ENCODE assay signal across 23 mouse cellular contexts in the genomic region with DNA sequence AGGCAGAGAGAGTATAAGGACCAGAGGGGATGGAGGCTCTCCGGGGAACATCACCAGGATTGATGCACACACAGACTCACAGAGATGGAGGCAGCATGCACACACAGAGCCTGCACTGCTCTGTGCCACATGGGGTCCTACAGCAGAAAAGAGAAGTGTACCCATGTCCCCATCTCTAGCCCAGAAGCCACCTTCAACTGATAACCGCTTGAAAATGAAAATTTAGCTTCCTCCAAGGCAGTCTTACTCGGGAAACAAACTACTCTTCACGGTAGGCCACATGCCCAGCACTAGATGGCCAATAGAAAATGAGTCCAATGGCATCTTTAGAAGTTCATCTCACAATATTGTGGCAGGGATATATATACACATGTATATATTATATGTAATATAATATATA. TPM values are rescaled to one million over a fixed set of nuclear protein-coding genes. Genes with fewer than 3 reads are reported as not detected.
DNase-seq lines count a peak whose midpoint lies in the region; ATAC-seq and TF ChIP-seq lines count a peak whose summit lies in the region.
"Had no signal": no experiment of that assay in that cellular context is flagged by ENCODE, and none has a peak within 500 bp of the region (broad histone marks: within the 10 kb centered on the region; RNA-seq: fewer than 3 reads in every experiment).

No protein-coding gene starts in this region.

- WGBS in liver, embryonic 13.5 days (ENCODE audit: insufficient replicate concordance): 41% methylated on average over 4 of the region's 4 CpGs
- 31% methylated on average over 4 of the region's 4 CpGs for WGBS in liver, embryonic 16.5 days (ENCODE audit: insufficient replicate concordance)
- WGBS in intestine, embryonic 15.5 days: 87% methylated on average over 4 of the region's 4 CpGs

- H3K9me3 ChIP-seq in liver, embryonic 13.5 days (replicated peaks): no peaks in the 10 kb centered on the region
- no peaks in the 10 kb centered on the region for H3K9me3 ChIP-seq in liver, embryonic 16.5 days (replicated peaks; ENCODE audit: control insufficient read depth, low read length)
- H3K9me3 ChIP-seq in intestine, embryonic 15.5 days: no peaks in the 10 kb centered on the region
- H3K9me3 ChIP-seq: embryonic facial prominence, embryonic 15.5 days; forebrain, embryonic 10.5 days; heart, embryonic 10.5 days; heart, embryonic 15.5 days; hindbrain, embryonic 15.5 days had no signal

- no peak for ATAC-seq in liver, embryonic 13.5 days (ENCODE audit: low read depth)
- ATAC-seq in liver, embryonic 16.5 days (ENCODE audit: low read depth): no peak
- ATAC-seq in megakaryocyte progenitor cell, adult 5-6 weeks (replicated peaks; ENCODE audit: poor library complexity): peak; percentile 30; the same call in 1 of the 2 replicates
- ATAC-seq in intestine, embryonic 15.5 days: no peak
- ATAC-seq: forebrain, embryonic 14.5 days had no signal

- no peak overlapping the region; the same call in 1 of the 2 replicates for H3K9ac ChIP-seq in liver, embryonic 13.5 days
- no peak overlapping the region for H3K9ac ChIP-seq in liver, embryonic 16.5 days (ENCODE audit: low read depth, low read length)
- H3K9ac ChIP-seq in intestine, embryonic 15.5 days: no peak overlapping the region
- H3K9ac ChIP-seq: embryonic facial prominence, embryonic 15.5 days; heart, embryonic 15.5 days; hindbrain, embryonic 15.5 days had no signal

- H3K27me3 ChIP-seq in liver, embryonic 13.5 days: no peaks in the 10 kb centered on the region
- no peaks in the 10 kb centered on the region for H3K27me3 ChIP-seq in liver, embryonic 16.5 days (ENCODE audit: control insufficient read depth, insufficient read depth, low read depth, low read length)
- H3K27me3 ChIP-seq in intestine, embryonic 15.5 days (replicated peaks): no peaks in the 10 kb centered on the region
- H3K27me3 ChIP-seq: embryonic facial prominence, embryonic 15.5 days; hindbrain, embryonic 15.5 days had no signal

- TF ChIP-seq POLR2A in bone marrow macrophage, adult 2 months (IDR thresholded peaks at IDR 0.05; ENCODE audit: borderline replicate concordance, low read depth, low read length): no peak

- peaks cover 80% of the 10 kb centered on the region for H3K4me1 ChIP-seq in liver, embryonic 13.5 days (replicated peaks)
- peaks cover 49% of the 10 kb centered on the region for H3K4me1 ChIP-seq in bone marrow macrophage, adult 2 months (ENCODE audit: control insufficient read depth, insufficient read depth, low read length)
- H3K4me1 ChIP-seq in liver, embryonic 16.5 days (ENCODE audit: control insufficient read depth, low read depth, low read length): peaks cover 61% of the 10 kb centered on the region
- H3K4me1 ChIP-seq in intestine, embryonic 15.5 days (replicated peaks): peaks cover 7% of the 10 kb centered on the region; the same call in 1 of the 2 replicates
- H3K4me1 ChIP-seq: embryonic facial prominence, embryonic 15.5 days had no signal

- peak overlapping the region; percentile 51; the same call in 1 of the 2 replicates for H3K27ac ChIP-seq in liver, embryonic 13.5 days
- peak overlapping the region; percentile 73 for H3K27ac ChIP-seq in bone marrow macrophage, adult 2 months (ENCODE audit: insufficient read depth, low read depth, low read length)
- 0 out of 2 replicates have a peak overlapping the region, but pooled peaks have one; percentile 7 for H3K27ac ChIP-seq in liver, embryonic 16.5 days (ENCODE audit: low read length)
- no peak overlapping the region for H3K27ac ChIP-seq in intestine, embryonic 15.5 days
- H3K27ac ChIP-seq: embryonic facial prominence, embryonic 15.5 days; forebrain, embryonic 10.5 days; heart, embryonic 10.5 days; heart, embryonic 15.5 days; hindbrain, embryonic 15.5 days had no signal

- no peak overlapping the region for H3K4me2 ChIP-seq in liver, embryonic 13.5 days
- H3K4me2 ChIP-seq in liver, embryonic 16.5 days (ENCODE audit: low read depth, low read length): no peak overlapping the region
- no peak overlapping the region for H3K4me2 ChIP-seq in intestine, embryonic 15.5 days (replicated peaks)
- H3K4me2 ChIP-seq: embryonic facial prominence, embryonic 15.5 days; heart, embryonic 15.5 days; hindbrain, embryonic 15.5 days had no signal

- peaks cover 4% of the 10 kb centered on the region; the same call in 1 of the 2 replicates for H3K36me3 ChIP-seq in liver, embryonic 13.5 days
- H3K36me3 ChIP-seq in liver, embryonic 16.5 days (ENCODE audit: control insufficient read depth, insufficient read depth): no peaks in the 10 kb centered on the region
- H3K36me3 ChIP-seq in intestine, embryonic 15.5 days: no peaks in the 10 kb centered on the region
- H3K36me3 ChIP-seq: embryonic facial prominence, embryonic 15.5 days; heart, embryonic 10.5 days; heart, embryonic 15.5 days; hindbrain, embryonic 15.5 days had no signal

- no peak for TF ChIP-seq CTCF in bone marrow macrophage, adult 2 months (IDR thresholded peaks at IDR 0.05; ENCODE audit: low read depth, low read length)

- no peak overlapping the region for H3K4me3 ChIP-seq in liver, embryonic 13.5 days (replicated peaks)
- peak overlapping the region; percentile 21; the same call in 1 of the 2 replicates for H3K4me3 ChIP-seq in bone marrow macrophage, adult 2 months (ENCODE audit: insufficient read depth, low read length)
- H3K4me3 ChIP-seq in liver, embryonic 16.5 days (ENCODE audit: low read depth, low read length): no peak overlapping the region
- H3K4me3 ChIP-seq in intestine, embryonic 15.5 days (replicated peaks): no peak overlapping the region
- H3K4me3 ChIP-seq: embryonic facial prominence, embryonic 15.5 days; erythroblast, embryonic 14.5 days; forebrain, embryonic 10.5 days; heart, embryonic 10.5 days; heart, embryonic 15.5 days; hindbrain, embryonic 15.5 days had no signal

- no peak for DNase-seq in liver, embryonic 13.5 days
- no peak for DNase-seq in liver
- DNase-seq in c-Kit-positive CD71-positive TER-119-positive erythroid progenitor cells, embryonic 14.5 days (ENCODE audit: low spot score): no peak
- no peak for DNase-seq in spleen, adult 18-20 months
- DNase-seq: adrenal gland, adult 2 months; adrenal gland, postnatal 36 days; cerebellum, adult 2 months; cerebellum, postnatal 10 days; embryo, embryonic 11 days; gastrocnemius, postnatal 36 days; heart, adult 18-20 months; heart, postnatal 14 days had no signal

RNA-seq across cellular contexts. Expression of gene Plxnc1, which starts 9.4 kb away (rescaled TPM):
- polyA plus RNA-seq in liver, embryonic 13.5 days (2015; fragmentation: Nextera tagmentation; extraction: Ambion mirVana): 1.8 and 2.0 TPM in 2 replicates
- polyA plus RNA-seq in bone marrow macrophage, adult 2 months (2012; ENCODE audit: insufficient read depth, insufficient read length, missing spikeins): 76.7 and 82.8 TPM in 2 replicates
- 1.5 TPM in 2 replicates for polyA plus RNA-seq in liver, embryonic 16.5 days (2015; fragmentation: Nextera tagmentation; extraction: Ambion mirVana)
- 15.6 and 28.8 TPM in 2 replicates for total RNA-seq in megakaryocyte progenitor cell, adult 5-6 weeks (2015)
- 10.6 and 16.6 TPM in 2 replicates for total RNA-seq in megakaryocyte progenitor cell, adult 5-6 weeks (2017)
- 1.0 and 1.3 TPM in 2 replicates for polyA plus RNA-seq in intestine, embryonic 15.5 days (2015; fragmentation: Nextera tagmentation; extraction: Ambion mirVana)

Comparison
In these comparisons a context has a peak if more than half of its experiments do, and no peak if none do; other contexts are left out.
1. RNA of gene Plxnc1, which starts 9.4 kb away (polyA plus RNA-seq): 76.7 to 82.8 TPM in bone marrow macrophage, adult 2 months; 1.8 to 2.0 TPM in liver, embryonic 13.5 days, 1.5 TPM in liver, embryonic 16.5 days and 1.0 to 1.3 TPM in intestine, embryonic 15.5 days; every median in the first group is over 10 times any median in the second.